Mouse (Mus musculus) intestine, postnatal 0 days (tissue): ENCODE results near the gene Pde1a. TPM values are rescaled to one million over a fixed set of nuclear protein-coding genes. Genes with fewer than 3 reads are reported as not detected.

ENCODE experiments used
- ATAC-seq: fragments of 200-750 bp; cut with Nextera tagmentation; 2 replicates; pipeline ENCODE4 v1.8.0; 2017; ENCODE audit warnings: mild to moderate bottlenecking, moderate TSS enrichment, moderate library complexity
- H3K27ac ChIP-seq: fragments of 300-500 bp; sonication (generic); 2 replicates; pipeline ENCODE4 v1.5.1; 2014; ENCODE audit warnings: mild to moderate bottlenecking, low read depth, low read length, moderate library complexity
- H3K27me3 ChIP-seq: fragments of 300-500 bp; sonication (generic); replicated peaks from 2 replicates; pipeline ENCODE4 v1.6.1; 2014; ENCODE audit warnings: low read length, mixed read lengths; ENCODE audit not compliant: control insufficient read depth, insufficient read depth
- H3K36me3 ChIP-seq: fragments of 300-500 bp; sonication (generic); 2 replicates; pipeline ENCODE4 v1.6.1; 2014; ENCODE audit warnings: mild to moderate bottlenecking, moderate library complexity; ENCODE audit not compliant: control insufficient read depth, insufficient read depth
- H3K4me1 ChIP-seq: fragments of 300-500 bp; sonication (generic); replicated peaks from 2 replicates; pipeline ENCODE4 v1.6.1; 2014; ENCODE audit warnings: antibody characterized with exemption, low read length, mixed read lengths; ENCODE audit not compliant: control insufficient read depth, insufficient read depth
- H3K4me2 ChIP-seq: fragments of 300-500 bp; sonication (generic); replicated peaks from 2 replicates; pipeline ENCODE4 v1.6.1; 2014; ENCODE audit warnings: low read depth, mild to moderate bottlenecking, moderate library complexity
- H3K4me3 ChIP-seq: fragments of 300-500 bp; sonication (generic); 2 replicates; pipeline ENCODE4 v1.5.1; 2014; ENCODE audit warnings: low read depth, low read length
- H3K9ac ChIP-seq: fragments of 300-500 bp; sonication (generic); 2 replicates; pipeline ENCODE4 v1.6.1; 2014; ENCODE audit warnings: mild to moderate bottlenecking, low read depth, low read length
- H3K9me3 ChIP-seq: fragments of 300-500 bp; sonication (generic); 2 replicates; pipeline ENCODE4 v1.6.1; 2016; ENCODE audit warnings: mixed run types; ENCODE audit not compliant: control insufficient read depth
- CTCF ChIP-seq: sonication (generic); IDR thresholded peaks from 2 replicates; pipeline ENCODE4 v1.5.1; 2016; ENCODE audit warnings: low read depth, mild to moderate bottlenecking, control low read depth, antibody characterized with exemption, moderate library complexity
- WGBS: fragments of 180-500 bp; shearing (Covaris S2); extraction: QIAGEN DNeasy Blood & Tissue Kit; methylation state at CpG from one replicate; pipeline ENCODE4 v1.1.7; 2014; 5-methylcytosine and 5-hydroxymethylcytosine counted together
- polyA plus RNA-seq: library from polyadenylated mRNA; unstranded; fragments of >200 nt; fragmentation: Nextera tagmentation; extraction: Ambion mirVana; gene quantifications from 2 replicates; pipeline ENCODE4 v1.2.1, GENCODE M21; 2015

The Pde1a gene
- polyA plus RNA-seq, result 14.5 and 15.6 TPM in 2 replicates

DNA sequence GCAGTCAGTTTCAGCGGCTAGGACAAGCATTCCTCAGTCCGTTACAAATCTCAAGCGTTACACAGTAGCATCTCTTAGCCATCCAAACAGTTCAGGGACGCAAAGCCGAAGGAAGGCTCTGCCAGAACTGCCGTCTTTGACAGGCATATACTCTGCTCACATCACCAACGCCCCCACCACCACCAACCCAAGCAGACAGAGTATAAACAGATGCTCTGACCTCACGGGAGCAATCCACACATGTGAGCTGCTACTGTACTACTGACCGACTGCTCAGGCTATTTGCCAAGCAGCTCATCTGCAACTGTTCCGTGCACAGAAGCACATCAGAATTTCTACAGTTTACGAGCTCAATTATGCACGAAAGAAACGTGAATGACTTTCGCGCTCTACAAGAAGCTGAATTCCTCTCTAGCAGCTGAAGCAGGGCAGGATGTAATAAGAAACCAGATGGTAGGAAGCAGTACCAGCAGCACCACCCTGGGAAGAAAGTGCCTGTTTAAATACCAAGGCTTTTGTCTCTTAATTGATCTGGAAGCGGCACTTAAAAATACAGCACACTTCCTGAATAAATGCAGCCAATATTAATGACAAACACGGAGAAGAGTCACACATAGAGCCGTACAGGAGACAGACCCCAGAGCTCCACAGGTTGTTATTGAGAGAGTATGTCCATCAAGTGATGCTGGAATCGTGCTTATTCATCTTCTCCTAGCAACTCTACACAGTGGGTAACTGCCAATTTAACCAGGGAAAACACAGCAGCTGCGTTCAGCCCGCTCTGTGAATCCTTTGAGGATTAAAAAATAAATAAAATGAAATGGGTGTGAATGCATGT, at the start of gene Pde1a:
Gene Pde1a (minus strand): TSS at position 598 of the 838 bp plus-strand sequence.
- Histone ChIP-seq H3K4me1 (no peaks in the 10 kb centered on the region), H3K36me3 (no peaks in the 10 kb centered on the region), H3K9ac (no peak within 1 kb of the TSS), H3K27ac (no peak within 1 kb of the TSS), H3K4me3 (peak within 1 kb of the TSS; percentile 21), H3K4me2 (peak within 1 kb of the TSS; percentile 47), H3K9me3 (no peaks in the 10 kb centered on the region), H3K27me3 (no peaks in the 10 kb centered on the region)
- no peak for ATAC-seq
- no peak for TF ChIP-seq CTCF
- WGBS, result 16% methylated on average over 21 of the region's 21 CpGs

GRCm38 (mm10) chr2:80178608-80179280, 49.5 kb upstream of the Pde1a start:
- H3K36me3 ChIP-seq, result no peaks in the 10 kb centered on the region
- ATAC-seq, result no peak
- WGBS, result 40% methylated on average over 4 of the region's 4 CpGs
- H3K27me3 ChIP-seq, result no peaks in the 10 kb centered on the region
- H3K9ac ChIP-seq, result no peak overlapping the region
- no peak overlapping the region for H3K27ac ChIP-seq
- no peak overlapping the region for H3K4me2 ChIP-seq
- H3K4me1 ChIP-seq, result no peaks in the 10 kb centered on the region
- TF ChIP-seq CTCF, result no peak
- H3K4me3 ChIP-seq, result no peak overlapping the region
- H3K9me3 ChIP-seq, result no peaks in the 10 kb centered on the region

DNA sequence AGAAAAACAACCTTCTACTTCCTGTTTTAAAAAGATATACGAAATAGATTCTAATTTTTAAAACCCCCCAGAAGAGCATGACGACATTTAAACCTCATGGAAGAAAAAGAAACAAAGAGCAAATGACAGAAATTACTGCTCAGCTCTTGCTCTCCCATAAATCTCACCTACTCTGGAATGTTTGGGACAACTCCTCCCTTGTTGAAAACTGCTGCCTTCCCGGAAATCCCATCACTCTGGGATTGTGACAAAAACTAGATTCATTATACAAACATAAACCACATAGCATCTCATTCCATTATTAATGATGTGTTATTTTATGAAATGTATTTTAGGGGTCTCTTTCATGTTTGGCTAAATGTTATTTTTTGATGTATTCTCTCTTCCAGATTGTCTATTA, 48.9 kb upstream of the Pde1a start:
- 54% methylated on average over 3 of the region's 3 CpGs for WGBS
- Histone ChIP-seq H3K4me2 (no peak overlapping the region), H3K9me3 (no peaks in the 10 kb centered on the region), H3K4me3 (no peak overlapping the region), H3K9ac (no peak overlapping the region), H3K27ac (no peak overlapping the region), H3K4me1 (no peaks in the 10 kb centered on the region), H3K27me3 (no peaks in the 10 kb centered on the region), H3K36me3 (no peaks in the 10 kb centered on the region)
- ATAC-seq, result no peak
- TF ChIP-seq CTCF, result no peak

DNA sequence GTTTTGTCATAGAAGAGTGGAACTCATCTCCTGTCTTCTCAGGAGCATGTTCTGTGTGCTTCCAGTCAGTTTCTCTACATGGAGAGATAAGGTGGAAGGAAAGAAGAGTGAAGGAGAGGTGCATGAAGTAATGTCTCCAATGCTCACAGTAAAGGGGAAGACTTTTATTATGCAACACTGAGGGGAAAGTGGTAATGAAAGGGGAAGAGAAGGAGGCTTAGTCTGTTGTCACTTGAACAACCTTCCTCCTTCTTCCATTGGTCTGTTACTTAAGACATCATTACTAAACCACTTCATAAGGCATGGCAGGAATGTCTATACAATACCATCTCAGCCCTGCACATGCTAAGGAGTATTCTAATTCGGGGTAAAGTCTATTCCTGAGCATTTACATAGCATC, 38.8 kb upstream of the Pde1a start:
- Histone ChIP-seq H3K27me3 (no peaks in the 10 kb centered on the region), H3K36me3 (no peaks in the 10 kb centered on the region), H3K4me1 (no peaks in the 10 kb centered on the region), H3K4me2 (no peak overlapping the region), H3K9ac (no peak overlapping the region), H3K4me3 (no peak overlapping the region), H3K9me3 (no peaks in the 10 kb centered on the region), H3K27ac (no peak overlapping the region)
- TF ChIP-seq CTCF, result no peak
- 80% methylated on average over 1 of the region's 1 CpGs for WGBS
- no peak for ATAC-seq

DNA sequence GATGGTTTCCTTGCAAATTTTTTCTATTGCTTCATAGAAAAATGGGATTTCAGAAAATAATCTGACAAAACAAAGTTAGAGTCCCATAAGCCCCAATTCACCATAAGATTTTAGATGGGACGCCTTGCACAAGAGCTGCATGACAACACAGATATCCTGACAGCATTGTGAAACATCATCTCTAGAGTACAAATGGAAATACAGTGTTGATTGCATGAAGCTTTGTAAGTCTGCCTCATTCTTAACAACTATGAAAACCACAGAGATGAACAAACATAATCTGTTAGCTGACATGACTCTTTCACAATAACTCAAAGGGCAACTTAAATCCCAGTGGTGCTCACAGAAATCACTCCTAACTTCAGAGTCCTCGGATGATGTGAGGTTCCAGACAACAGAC, 29.5 kb upstream of the Pde1a start:
- H3K4me3 ChIP-seq, result no peak overlapping the region
- H3K4me2 ChIP-seq, result no peak overlapping the region
- no peak overlapping the region for H3K27ac ChIP-seq
- H3K36me3 ChIP-seq, result no peaks in the 10 kb centered on the region
- no peaks in the 10 kb centered on the region for H3K27me3 ChIP-seq
- H3K9ac ChIP-seq, result no peak overlapping the region
- no peak for ATAC-seq
- 82% methylated on average over 2 of the region's 2 CpGs for WGBS
- no peak for TF ChIP-seq CTCF
- no peaks in the 10 kb centered on the region for H3K4me1 ChIP-seq
- H3K9me3 ChIP-seq, result no peaks in the 10 kb centered on the region

GRCm38 (mm10) chr2:80158196-80158595, 28.9 kb upstream of the Pde1a start:
- Histone ChIP-seq H3K36me3 (no peaks in the 10 kb centered on the region), H3K27ac (no peak overlapping the region), H3K4me2 (no peak overlapping the region), H3K4me1 (no peaks in the 10 kb centered on the region), H3K27me3 (no peaks in the 10 kb centered on the region), H3K4me3 (no peak overlapping the region), H3K9ac (no peak overlapping the region), H3K9me3 (no peaks in the 10 kb centered on the region)
- TF ChIP-seq CTCF, result no peak
- WGBS, result 80% methylated on average over 3 of the region's 3 CpGs
- ATAC-seq, result no peak
